Mouse (Mus musculus) limb, embryonic 12.5 days (tissue): ENCODE measurements at regions not wholly inside any gene's neighbourhood (a gene's known extent, or its start where the extent isn't known, plus 50 kb on each side); places are given as distances from the start of the nearest gene placed in this dataset.

Experiments used
- ATAC-seq: fragments of 200-750 bp; cut with Nextera tagmentation; 2 replicates; pipeline ENCODE4 v1.8.0; 2017; ENCODE audit warnings: low read depth, moderate TSS enrichment; ENCODE audit not compliant: insufficient number of reproducible peaks, insufficient read depth, low FRiP score, low TSS enrichment
- H3K27ac ChIP-seq: fragments of 300-500 bp; sonication (generic); 2 replicates; pipeline ENCODE4 v1.5.1; 2016; ENCODE audit warnings: mild to moderate bottlenecking, moderate library complexity
- H3K27me3 ChIP-seq: fragments of 300-500 bp; sonication (generic); 2 replicates; pipeline ENCODE4 v1.6.1; 2016; ENCODE audit warnings: mild to moderate bottlenecking, moderate library complexity
- H3K36me3 ChIP-seq: fragments of 300-500 bp; sonication (generic); 2 replicates; pipeline ENCODE4 v1.6.1; 2016; ENCODE audit warnings: mild to moderate bottlenecking, moderate library complexity
- H3K4me1 ChIP-seq: fragments of 300-500 bp; sonication (generic); replicated peaks from 2 replicates; pipeline ENCODE4 v1.6.1; 2016
- H3K4me2 ChIP-seq: fragments of 300-500 bp; sonication (generic); 2 replicates; pipeline ENCODE4 v1.6.1; 2016; ENCODE audit warnings: mild to moderate bottlenecking, moderate library complexity
- H3K4me3 ChIP-seq: fragments of 300-500 bp; sonication (generic); replicated peaks from 2 replicates; pipeline ENCODE4 v1.5.1; 2016; ENCODE audit warnings: mild to moderate bottlenecking
- H3K9ac ChIP-seq: fragments of 300-500 bp; sonication (generic); replicated peaks from 2 replicates; pipeline ENCODE4 v1.6.1; 2016; ENCODE audit warnings: mild to moderate bottlenecking, moderate library complexity
- H3K9me3 ChIP-seq: fragments of 300-500 bp; sonication (generic); 2 replicates; pipeline ENCODE4 v1.6.1; 2016; ENCODE audit warnings: mild to moderate bottlenecking, moderate library complexity
- WGBS: fragments of 180-500 bp; shearing (Covaris S2); methylation state at CpG from one replicate; pipeline ENCODE4 v1.1.7; 2016; 5-methylcytosine and 5-hydroxymethylcytosine counted together

GRCm38 (mm10) chr11:19254183-19254582 lies 235.4 kb upstream of the Meis1 start:
- no peaks in the 10 kb centered on the region for H3K36me3 ChIP-seq
- no peak overlapping the region for H3K27ac ChIP-seq
- no peaks in the 10 kb centered on the region for H3K4me1 ChIP-seq
- no peak for ATAC-seq
- H3K4me3 ChIP-seq = no peak overlapping the region
- H3K9ac ChIP-seq = no peak overlapping the region
- no peaks in the 10 kb centered on the region for H3K9me3 ChIP-seq
- WGBS = 53% methylated on average over 4 of the region's 4 CpGs
- H3K4me2 ChIP-seq = no peak overlapping the region
- peaks cover 13% of the 10 kb centered on the region for H3K27me3 ChIP-seq

- Histone ChIP-seq H3K36me3 (no peaks in the 10 kb centered on the region), H3K27me3 (peaks cover 22% of the 10 kb centered on the region), H3K9ac (no peak overlapping the region), H3K4me3 (no peak overlapping the region), H3K4me1 (peaks cover 7% of the 10 kb centered on the region; the same call in 1 of the 2 replicates), H3K4me2 (no peak overlapping the region), H3K9me3 (no peaks in the 10 kb centered on the region), H3K27ac (no peak overlapping the region)
- no peak for ATAC-seq
- 70% methylated on average over 4 of the region's 4 CpGs for WGBS
Observed at GRCm38 (mm10) chr11:19257549-19257948, 238.8 kb upstream of the Meis1 start.

- ATAC-seq = no peak
- no peaks in the 10 kb centered on the region for H3K36me3 ChIP-seq
- no peaks in the 10 kb centered on the region for H3K9me3 ChIP-seq
- 31% methylated on average over 4 of the region's 4 CpGs for WGBS
- H3K27me3 ChIP-seq = peaks cover 23% of the 10 kb centered on the region; the same call in 1 of the 2 replicates
- no peak overlapping the region for H3K27ac ChIP-seq
- H3K4me3 ChIP-seq = no peak overlapping the region
- H3K4me2 ChIP-seq = no peak overlapping the region
- H3K9ac ChIP-seq = no peak overlapping the region
- peaks cover 18% of the 10 kb centered on the region for H3K4me1 ChIP-seq
Observed at GRCm38 (mm10) chr11:19262832-19263231, 244.0 kb upstream of the Meis1 start.

GRCm38 (mm10) chr11:19264798-19265671 lies 246.2 kb upstream of the Meis1 start:
- no peak for ATAC-seq
- H3K36me3 ChIP-seq = no peaks in the 10 kb centered on the region
- no peak overlapping the region for H3K4me3 ChIP-seq
- H3K4me2 ChIP-seq = no peak overlapping the region
- WGBS = 33% methylated on average over 18 of the region's 18 CpGs
- peaks cover 20% of the 10 kb centered on the region; the same call in 1 of the 2 replicates for H3K27me3 ChIP-seq
- H3K4me1 ChIP-seq = peaks cover 14% of the 10 kb centered on the region
- H3K9ac ChIP-seq = no peak overlapping the region
- no peak overlapping the region for H3K27ac ChIP-seq
- H3K9me3 ChIP-seq = no peaks in the 10 kb centered on the region

- WGBS = 12% methylated on average over 3 of the region's 3 CpGs
Observed at GRCm38 (mm10) chr11:19265672-19265972, 246.8 kb upstream of the Meis1 start.

GRCm38 (mm10) chr11:19290971-19291370 lies 272.2 kb upstream of the Meis1 start:
- no peaks in the 10 kb centered on the region for H3K36me3 ChIP-seq

More at GRCm38 (mm10) chr11:19265672-19265972, 246.8 kb upstream of the Meis1 start:
- Histone ChIP-seq H3K9me3 (no peaks in the 10 kb centered on the region), H3K36me3 (no peaks in the 10 kb centered on the region), H3K4me2 (no peak overlapping the region), H3K9ac (no peak overlapping the region), H3K4me1 (peaks cover 11% of the 10 kb centered on the region), H3K4me3 (no peak overlapping the region), H3K27me3 (peaks cover 14% of the 10 kb centered on the region; the same call in 1 of the 2 replicates), H3K27ac (no peak overlapping the region)
- ATAC-seq = no peak

GRCm38 (mm10) chr11:19299411-19299810 lies 280.6 kb upstream of the Meis1 start:
- Histone ChIP-seq H3K27me3 (no peaks in the 10 kb centered on the region), H3K4me1 (no peaks in the 10 kb centered on the region), H3K9ac (no peak overlapping the region), H3K4me3 (no peak overlapping the region), H3K27ac (no peak overlapping the region), H3K9me3 (no peaks in the 10 kb centered on the region), H3K4me2 (no peak overlapping the region), H3K36me3 (no peaks in the 10 kb centered on the region)
- WGBS = 96% methylated on average over 1 of the region's 1 CpGs
- ATAC-seq = no peak

More at GRCm38 (mm10) chr11:19290971-19291370, 272.2 kb upstream of the Meis1 start:
- Histone ChIP-seq H3K27me3 (no peaks in the 10 kb centered on the region), H3K27ac (no peak overlapping the region), H3K4me3 (no peak overlapping the region), H3K4me1 (no peaks in the 10 kb centered on the region), H3K4me2 (no peak overlapping the region), H3K9me3 (no peaks in the 10 kb centered on the region), H3K9ac (no peak overlapping the region)
- 80% methylated on average over 6 of the region's 6 CpGs for WGBS
- ATAC-seq = no peak

- no peaks in the 10 kb centered on the region for H3K9me3 ChIP-seq
- no peak overlapping the region for H3K9ac ChIP-seq
- ATAC-seq = no peak
- H3K36me3 ChIP-seq = no peaks in the 10 kb centered on the region
- H3K4me2 ChIP-seq = no peak overlapping the region
- WGBS = 92% methylated on average over 5 of the region's 5 CpGs
- no peaks in the 10 kb centered on the region for H3K27me3 ChIP-seq
- H3K4me1 ChIP-seq = no peaks in the 10 kb centered on the region
- no peak overlapping the region for H3K27ac ChIP-seq
- H3K4me3 ChIP-seq = no peak overlapping the region
Observed at GRCm38 (mm10) chr11:19306687-19307086, 287.9 kb upstream of the Meis1 start.

- H3K4me1 ChIP-seq = no peaks in the 10 kb centered on the region
- no peaks in the 10 kb centered on the region for H3K27me3 ChIP-seq
- H3K4me2 ChIP-seq = no peak overlapping the region
- no peak overlapping the region for H3K9ac ChIP-seq
- ATAC-seq = no peak
- H3K4me3 ChIP-seq = no peak overlapping the region
- H3K27ac ChIP-seq = no peak overlapping the region
- no peaks in the 10 kb centered on the region for H3K9me3 ChIP-seq
- WGBS = 74% methylated on average over 2 of the region's 3 CpGs
- no peaks in the 10 kb centered on the region for H3K36me3 ChIP-seq
Observed at GRCm38 (mm10) chr11:19330685-19331239, 312.0 kb upstream of the Meis1 start.

GRCm38 (mm10) chr11:19332274-19332673 lies 313.5 kb upstream of the Meis1 start:
- no peak overlapping the region for H3K4me3 ChIP-seq
- no peak for ATAC-seq
- no peak overlapping the region for H3K4me2 ChIP-seq
- H3K4me1 ChIP-seq = no peaks in the 10 kb centered on the region
- H3K27me3 ChIP-seq = no peaks in the 10 kb centered on the region
- H3K36me3 ChIP-seq = no peaks in the 10 kb centered on the region
- H3K27ac ChIP-seq = no peak overlapping the region
- H3K9me3 ChIP-seq = no peaks in the 10 kb centered on the region
- H3K9ac ChIP-seq = no peak overlapping the region

GRCm38 (mm10) chr11:19332727-19333126 lies 313.9 kb upstream of the Meis1 start:
- 50% methylated on average over 1 of the region's 1 CpGs for WGBS
- no peaks in the 10 kb centered on the region for H3K4me1 ChIP-seq
- H3K27ac ChIP-seq = no peak overlapping the region
- no peaks in the 10 kb centered on the region for H3K36me3 ChIP-seq
- H3K9me3 ChIP-seq = no peaks in the 10 kb centered on the region
- no peak overlapping the region for H3K4me3 ChIP-seq
- no peaks in the 10 kb centered on the region for H3K27me3 ChIP-seq
- no peak for ATAC-seq
- H3K9ac ChIP-seq = no peak overlapping the region
- no peak overlapping the region for H3K4me2 ChIP-seq
